Mouse (Mus musculus) midbrain, embryonic 12.5 days (tissue): Measurements from ENCODE around the gene Gm19410. TPM values are rescaled to one million over a fixed set of nuclear protein-coding genes. Genes with fewer than 3 reads are reported as not detected.

ENCODE experiments used
- ATAC-seq: fragments of 200-750 bp; cut with Nextera tagmentation; 2 replicates; pipeline ENCODE4 v1.8.0; 2017; ENCODE audit warnings: low read depth, moderate TSS enrichment, moderate library complexity; ENCODE audit not compliant: low FRiP score
- H3K27ac ChIP-seq: fragments of 300-500 bp; sonication (generic); replicated peaks from 2 replicates; pipeline ENCODE4 v1.5.1; 2016; ENCODE audit warnings: mild to moderate bottlenecking
- H3K27me3 ChIP-seq: fragments of 300-500 bp; sonication (generic); 2 replicates; pipeline ENCODE4 v1.6.1; 2016; ENCODE audit warnings: mild to moderate bottlenecking
- H3K36me3 ChIP-seq: fragments of 300-500 bp; sonication (generic); 2 replicates; pipeline ENCODE4 v1.6.1; 2016
- H3K4me1 ChIP-seq: fragments of 300-500 bp; sonication (generic); 2 replicates; pipeline ENCODE4 v1.6.1; 2016
- H3K4me2 ChIP-seq: fragments of 300-500 bp; sonication (generic); replicated peaks from 2 replicates; pipeline ENCODE4 v1.6.1; 2016; ENCODE audit warnings: mild to moderate bottlenecking, moderate library complexity
- H3K4me3 ChIP-seq: fragments of 300-500 bp; sonication (generic); 2 replicates; pipeline ENCODE4 v1.5.1; 2016; ENCODE audit warnings: mild to moderate bottlenecking
- H3K9ac ChIP-seq: fragments of 300-500 bp; sonication (generic); replicated peaks from 2 replicates; pipeline ENCODE4 v1.6.1; 2016; ENCODE audit warnings: mild to moderate bottlenecking, moderate library complexity
- H3K9me3 ChIP-seq: fragments of 300-500 bp; sonication (generic); 2 replicates; pipeline ENCODE4 v1.6.1; 2016; ENCODE audit warnings: mild to moderate bottlenecking
- WGBS: fragments of 180-500 bp; shearing (Covaris S2); methylation state at CpG from one replicate; pipeline ENCODE4 v1.1.7; 2016; 5-methylcytosine and 5-hydroxymethylcytosine counted together
- microRNA-seq: library from miRNA; unstranded; fragments of <30 nt; microRNA quantifications from one replicate; pipeline ENCODE4, GENCODE M21; 2017
- polyA plus RNA-seq: library from polyadenylated mRNA; unstranded; fragments of >200 nt; fragmentation: Nextera tagmentation; extraction: Ambion mirVana; gene quantifications from 2 replicates; pipeline ENCODE4 v1.2.1, GENCODE M21; 2016

The Gm19410 gene
- 0.07 TPM in 1 of 2 replicates, not detected in the other for polyA plus RNA-seq

GRCm38 (mm10) chr8:35765499-35766193 is at the start of gene Gm19410:
Gm19410 (plus strand) TSS chr8:35765790.
- Histone ChIP-seq H3K9ac (peak within 1 kb of the TSS; percentile 35), H3K4me2 (peak within 1 kb of the TSS; percentile 80), H3K9me3 (no peaks in the 10 kb centered on the region), H3K27me3 (peaks cover 32% of the 10 kb centered on the region), H3K4me3 (peak within 1 kb of the TSS; percentile 45), H3K4me1 (peaks cover 11% of the 10 kb centered on the region), H3K36me3 (no peaks in the 10 kb centered on the region), H3K27ac (no peak within 1 kb of the TSS)
- ATAC-seq, result peak; percentile 69
- WGBS, result 2% methylated on average over 35 of the region's 35 CpGs

- Histone ChIP-seq H3K36me3 (no peaks in the 10 kb centered on the region), H3K9me3 (no peaks in the 10 kb centered on the region), H3K9ac (no peak overlapping the region), H3K4me2 (no peak overlapping the region), H3K4me3 (no peak overlapping the region), H3K27ac (no peak overlapping the region), H3K27me3 (0 out of 2 replicates have a peak, but pooled peaks cover 5% of the 10 kb centered on the region), H3K4me1 (no peaks in the 10 kb centered on the region)
- ATAC-seq, result no peak
- whole genome bisulfite sequencing, result 77% methylated on average over 3 of the region's 3 CpGs
Observed at GRCm38 (mm10) chr8:35730776-35731175, 34.8 kb upstream of the Gm19410 start.

GRCm38 (mm10) chr8:35735438-35735837 is 30.2 kb upstream of the Gm19410 start:
- no peak overlapping the region for H3K4me3 ChIP-seq
- no peak for ATAC-seq
- 80% methylated on average over 3 of the region's 3 CpGs for WGBS
- H3K27ac ChIP-seq, result no peak overlapping the region
- no peak overlapping the region for H3K9ac ChIP-seq
- H3K36me3 ChIP-seq, result no peaks in the 10 kb centered on the region
- H3K4me2 ChIP-seq, result no peak overlapping the region
- H3K9me3 ChIP-seq, result no peaks in the 10 kb centered on the region
- no peaks in the 10 kb centered on the region for H3K27me3 ChIP-seq
- no peaks in the 10 kb centered on the region for H3K4me1 ChIP-seq

- Histone ChIP-seq H3K27me3 (no peaks in the 10 kb centered on the region), H3K4me3 (no peak overlapping the region), H3K9me3 (no peaks in the 10 kb centered on the region), H3K9ac (no peak overlapping the region), H3K36me3 (no peaks in the 10 kb centered on the region), H3K4me2 (no peak overlapping the region), H3K27ac (no peak overlapping the region), H3K4me1 (no peaks in the 10 kb centered on the region)
- 89% methylated on average over 5 of the region's 5 CpGs for WGBS
- ATAC-seq, result no peak
Observed at GRCm38 (mm10) chr8:35756202-35756601, 9.4 kb upstream of the Gm19410 start.

GRCm38 (mm10) chr8:35765020-35765419 is 570 bp upstream of the Gm19410 start:
- H3K4me1 ChIP-seq, result peaks cover 11% of the 10 kb centered on the region
- no peaks in the 10 kb centered on the region for H3K9me3 ChIP-seq
- H3K4me2 ChIP-seq, result peak overlapping the region; percentile 80
- no peaks in the 10 kb centered on the region for H3K36me3 ChIP-seq
- H3K9ac ChIP-seq, result 0 out of 2 replicates have a peak overlapping the region, but pooled peaks have one; percentile 35
- 2% methylated on average over 9 of the region's 9 CpGs for WGBS
- no peak overlapping the region for H3K27ac ChIP-seq
- ATAC-seq, result peak; percentile 41
- peaks cover 32% of the 10 kb centered on the region for H3K27me3 ChIP-seq
- peak overlapping the region; percentile 45 for H3K4me3 ChIP-seq

- ATAC-seq, result peak; percentile 58; the same call in 1 of the 2 replicates
- WGBS, result 53% methylated on average over 7 of the region's 7 CpGs
- H3K27ac ChIP-seq, result no peak overlapping the region
Observed at GRCm38 (mm10) chr8:35773508-35773907, 7.9 kb downstream of the Gm19410 start.

More at GRCm38 (mm10) chr8:35773508-35773907, 7.9 kb downstream of the Gm19410 start:
- Histone ChIP-seq H3K36me3 (no peaks in the 10 kb centered on the region), H3K4me2 (no peak overlapping the region), H3K9ac (no peak overlapping the region), H3K9me3 (no peaks in the 10 kb centered on the region), H3K4me3 (no peak overlapping the region), H3K27me3 (no peaks in the 10 kb centered on the region), H3K4me1 (no peaks in the 10 kb centered on the region)

Small RNAs within 50 kb of the gene (microRNA-seq; reads per million reads assigned to microRNA genes)
- not detected for gene Gm44474
